Mouse (Mus musculus): ENCODE data around the gene St3gal5. TPM values are rescaled to one million over a fixed set of nuclear protein-coding genes. Genes with fewer than 3 reads are reported as not detected.
"Not testable (repeated sequence)": the region's sequence is repeated elsewhere in the genome, so short reads cannot be mapped to it uniquely, and the experiment has no call there.

The St3gal5 gene
- polyA plus RNA-seq, 1 experiment from 2014 or later: 185 TPM

DNA sequence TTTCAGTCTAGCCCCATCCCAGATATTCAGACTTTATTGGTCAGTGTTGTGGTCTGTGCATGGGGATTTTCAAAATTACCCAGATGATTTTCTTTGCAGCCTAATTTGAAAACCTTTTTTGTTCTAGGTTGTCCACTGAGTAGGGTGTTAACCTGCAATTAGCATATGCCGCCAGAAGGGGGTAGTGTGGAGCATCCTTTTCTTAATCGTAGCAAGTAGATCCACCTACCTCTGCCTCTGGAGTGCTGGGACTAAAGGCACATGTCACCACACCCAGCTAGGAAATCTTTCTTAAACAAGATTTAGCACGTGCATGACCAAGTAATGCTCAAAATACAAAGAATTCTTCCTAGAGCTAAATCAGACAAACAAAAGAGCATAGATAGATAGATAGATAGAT is 52.4 kb downstream of the St3gal5 start:
- WGBS (ENCODE audit: insufficient replicate concordance): 82% methylated on average over 3 of the region's 3 CpGs
- H3K4me3 ChIP-seq (replicated peaks): no peak overlapping the region
- H3K9ac ChIP-seq: no peak overlapping the region
- peaks cover 95% of the 10 kb centered on the region for H3K36me3 ChIP-seq (replicated peaks)
- H3K4me1 ChIP-seq (replicated peaks): 0 out of 2 replicates have a peak, but pooled peaks cover 4% of the 10 kb centered on the region
- no peak overlapping the region for H3K4me2 ChIP-seq
- H3K9me3 ChIP-seq (replicated peaks): peaks cover 12% of the 10 kb centered on the region; the same call in 1 of the 2 replicates
- no peaks in the 10 kb centered on the region for H3K27me3 ChIP-seq
- H3K27ac ChIP-seq (replicated peaks): no peak overlapping the region
- ATAC-seq (ENCODE audit: insufficient read depth): no peak

DNA sequence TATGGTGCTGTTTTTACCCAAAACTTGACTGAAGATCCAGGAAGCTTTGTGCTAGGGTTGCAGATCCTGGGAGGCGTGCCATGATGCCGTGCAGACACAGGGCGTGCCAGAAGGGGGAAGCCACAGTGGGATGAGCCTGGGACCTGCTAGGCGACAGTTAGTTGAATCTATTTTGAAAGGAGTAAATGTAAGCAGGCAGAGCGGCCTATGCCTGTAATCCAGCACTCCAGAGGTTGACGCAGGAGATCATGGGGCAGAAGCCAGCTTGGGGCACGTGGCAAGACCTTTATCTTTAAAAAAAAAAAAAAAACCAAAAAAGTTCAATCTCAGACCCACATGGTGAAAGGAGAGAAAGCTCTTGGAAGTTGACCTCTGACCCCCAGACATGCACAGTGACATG is 55.3 kb downstream of the St3gal5 start:
- Histone ChIP-seq H3K4me3 (replicated peaks) (no peak overlapping the region), H3K4me1 (replicated peaks) (no peaks in the 10 kb centered on the region), H3K9ac (no peak overlapping the region), H3K27ac (replicated peaks) (no peak overlapping the region), H3K36me3 (replicated peaks) (peaks cover 87% of the 10 kb centered on the region), H3K9me3 (replicated peaks) (peaks cover 12% of the 10 kb centered on the region; the same call in 1 of the 2 replicates), H3K4me2 (no peak overlapping the region), H3K27me3 (no peaks in the 10 kb centered on the region)
- ATAC-seq (ENCODE audit: insufficient read depth): no peak
- WGBS (ENCODE audit: insufficient replicate concordance): 88% methylated on average over 7 of the region's 7 CpGs

GRCm38 (mm10) chr6:72153455-72153854 is 56.1 kb downstream of the St3gal5 start:
- Histone ChIP-seq H3K4me2 (no peak overlapping the region), H3K4me1 (replicated peaks) (no peaks in the 10 kb centered on the region), H3K9me3 (replicated peaks) (peaks cover 12% of the 10 kb centered on the region; the same call in 1 of the 2 replicates), H3K27ac (replicated peaks) (no peak overlapping the region), H3K27me3 (no peaks in the 10 kb centered on the region), H3K9ac (no peak overlapping the region), H3K4me3 (replicated peaks) (no peak overlapping the region), H3K36me3 (replicated peaks) (peaks cover 80% of the 10 kb centered on the region)
- 66% methylated on average over 11 of the region's 11 CpGs for WGBS (ENCODE audit: insufficient replicate concordance)
- ATAC-seq (ENCODE audit: insufficient read depth): no peak

DNA sequence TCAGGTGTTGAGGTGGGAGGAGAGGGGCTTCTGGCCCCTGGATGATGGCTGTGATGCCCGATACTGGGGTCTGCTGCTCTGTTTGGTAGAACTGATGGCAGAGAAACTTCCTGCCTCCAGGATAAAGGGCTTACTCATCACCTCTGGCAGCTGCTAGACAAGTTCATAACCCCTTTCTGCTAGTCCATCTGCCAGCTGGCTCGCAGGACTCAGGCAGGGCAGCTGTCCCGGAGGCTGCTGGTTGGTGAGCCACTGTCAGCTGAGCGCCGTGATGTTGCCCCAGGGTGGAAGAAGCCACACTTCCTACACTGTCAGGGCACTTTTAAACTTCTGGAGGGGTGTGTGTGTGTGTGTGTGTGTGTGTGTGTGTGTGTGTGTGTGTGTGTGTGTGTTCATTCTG is 56.6 kb downstream of the St3gal5 start:
- H3K27ac ChIP-seq (replicated peaks); ATAC-seq (ENCODE audit: insufficient read depth); H3K27me3 ChIP-seq; H3K4me3 ChIP-seq (replicated peaks); H3K9me3 ChIP-seq (replicated peaks); H3K9ac ChIP-seq; H3K4me2 ChIP-seq; H3K4me1 ChIP-seq (replicated peaks): not testable (repeated sequence)
- peaks cover 74% of the 10 kb centered on the region for H3K36me3 ChIP-seq (replicated peaks)
- 89% methylated on average over 5 of the region's 5 CpGs for WGBS (ENCODE audit: insufficient replicate concordance)

- WGBS (ENCODE audit: insufficient replicate concordance): 75% methylated on average over 7 of the region's 7 CpGs
- Histone ChIP-seq H3K9ac (no peak overlapping the region), H3K9me3 (replicated peaks) (no peaks in the 10 kb centered on the region), H3K4me1 (replicated peaks) (no peaks in the 10 kb centered on the region), H3K4me3 (replicated peaks) (no peak overlapping the region), H3K4me2 (no peak overlapping the region), H3K27me3 (no peaks in the 10 kb centered on the region), H3K36me3 (replicated peaks) (peaks cover 64% of the 10 kb centered on the region), H3K27ac (replicated peaks) (no peak overlapping the region)
- no peak for ATAC-seq (ENCODE audit: insufficient read depth)
These were observed 57.6 kb downstream of the St3gal5 start for GRCm38 (mm10) chr6:72154938-72155531.

DNA sequence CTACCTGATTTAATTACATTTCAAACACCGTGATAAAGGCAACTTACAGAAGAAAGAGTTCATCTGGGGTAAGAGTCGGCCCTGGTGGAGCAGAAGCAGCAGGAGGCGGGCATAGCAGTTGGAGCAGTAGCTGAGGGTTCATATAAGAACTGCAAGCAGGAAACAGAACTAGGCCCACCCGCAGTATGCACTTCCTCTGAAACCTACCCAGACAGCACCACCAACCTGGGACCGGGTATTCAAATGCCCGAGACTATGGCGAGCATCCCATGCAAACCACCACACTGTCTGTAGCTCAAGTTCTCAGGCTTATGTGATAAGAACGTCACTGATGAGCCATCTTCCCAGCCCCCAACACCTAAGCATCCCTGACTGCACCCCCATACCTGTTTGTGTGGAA is 58.3 kb downstream of the St3gal5 start:
- Histone ChIP-seq H3K36me3 (replicated peaks) (peaks cover 58% of the 10 kb centered on the region), H3K4me2 (no peak overlapping the region), H3K27me3 (no peaks in the 10 kb centered on the region), H3K4me1 (replicated peaks) (no peaks in the 10 kb centered on the region), H3K27ac (replicated peaks) (no peak overlapping the region), H3K4me3 (replicated peaks) (no peak overlapping the region), H3K9me3 (replicated peaks) (no peaks in the 10 kb centered on the region), H3K9ac (no peak overlapping the region)
- 73% methylated on average over 8 of the region's 8 CpGs for WGBS (ENCODE audit: insufficient replicate concordance)
- ATAC-seq (ENCODE audit: insufficient read depth): no peak

DNA sequence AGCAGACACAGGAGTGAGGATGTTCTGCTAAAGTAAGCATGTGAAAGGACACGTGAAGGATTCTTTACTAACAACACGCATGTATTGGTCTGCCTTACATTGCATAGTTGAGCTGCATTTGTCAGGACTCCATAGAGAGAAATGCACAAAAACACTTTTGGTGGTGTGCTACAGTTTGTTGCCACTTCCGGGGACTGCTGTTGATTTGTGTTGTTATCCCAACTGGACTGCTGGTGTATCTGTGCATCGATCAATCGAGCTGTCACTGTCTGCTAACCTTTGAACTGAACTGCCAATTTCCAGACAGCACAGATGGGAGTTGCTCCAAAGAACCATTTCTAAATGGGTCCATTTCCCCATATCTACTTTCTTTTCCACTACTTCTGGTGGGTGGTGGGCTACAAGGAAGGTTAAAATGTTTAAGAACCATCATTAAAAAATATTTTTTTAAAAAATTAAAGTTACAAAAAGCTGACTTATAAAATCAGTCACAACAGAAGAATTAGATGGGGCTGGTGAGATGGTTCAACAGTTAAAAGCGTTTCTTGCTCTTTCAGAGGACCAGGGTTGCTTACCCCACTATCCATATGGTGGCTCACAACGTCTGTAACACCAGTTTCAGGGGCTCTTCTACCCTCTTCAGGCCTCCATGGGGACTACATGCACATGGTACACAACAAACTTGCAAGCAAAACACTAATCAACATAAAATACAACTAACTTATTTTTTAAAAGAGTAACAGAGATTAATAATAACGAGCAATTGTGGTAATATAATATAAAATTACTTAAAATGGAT is 61.8 kb downstream of the St3gal5 start:
- H3K9me3 ChIP-seq (replicated peaks): no peaks in the 10 kb centered on the region
- H3K27ac ChIP-seq (replicated peaks): no peak overlapping the region
- H3K4me1 ChIP-seq (replicated peaks): peaks cover 20% of the 10 kb centered on the region
- H3K36me3 ChIP-seq (replicated peaks): peaks cover 24% of the 10 kb centered on the region
- H3K4me3 ChIP-seq (replicated peaks): no peak overlapping the region
- no peak overlapping the region for H3K9ac ChIP-seq
- no peak overlapping the region for H3K4me2 ChIP-seq
- no peak for ATAC-seq (ENCODE audit: insufficient read depth)
- WGBS (ENCODE audit: insufficient replicate concordance): 76% methylated on average over 8 of the region's 8 CpGs
- H3K27me3 ChIP-seq: peaks cover 6% of the 10 kb centered on the region; the same call in 1 of the 2 replicates

GRCm38 (mm10) chr6:72159861-72160395 is 62.5 kb downstream of the St3gal5 start:
- peaks cover 27% of the 10 kb centered on the region for H3K4me1 ChIP-seq (replicated peaks)
- peaks cover 17% of the 10 kb centered on the region for H3K36me3 ChIP-seq (replicated peaks)
- no peak overlapping the region for H3K9ac ChIP-seq
- H3K9me3 ChIP-seq (replicated peaks): no peaks in the 10 kb centered on the region
- no peak overlapping the region for H3K4me3 ChIP-seq (replicated peaks)
- no peak overlapping the region for H3K27ac ChIP-seq (replicated peaks)
- 61% methylated on average over 10 of the region's 10 CpGs for WGBS (ENCODE audit: insufficient replicate concordance)
- H3K27me3 ChIP-seq: peaks cover 6% of the 10 kb centered on the region; the same call in 1 of the 2 replicates
- H3K4me2 ChIP-seq: no peak overlapping the region
- no peak for ATAC-seq (ENCODE audit: insufficient read depth)

DNA sequence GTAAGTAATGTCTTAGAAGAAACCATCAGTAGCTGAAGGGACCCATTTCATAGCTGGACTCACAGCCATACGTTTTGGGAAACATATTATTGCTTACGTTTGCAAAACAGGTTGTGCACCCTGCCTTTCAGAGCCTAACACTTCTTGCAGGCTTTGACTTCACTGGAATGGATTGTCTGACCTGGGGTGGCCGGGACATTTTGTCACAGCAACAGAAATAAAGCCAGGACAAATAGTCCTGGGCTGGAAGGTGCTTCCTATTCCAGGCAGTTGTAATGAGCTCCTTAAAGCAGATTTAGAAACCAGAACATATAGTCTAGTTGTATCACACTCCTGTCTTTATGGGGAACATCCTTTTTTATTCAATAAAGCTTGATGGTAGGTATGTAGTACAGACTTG is 63.6 kb downstream of the St3gal5 start:
- H3K4me3 ChIP-seq (replicated peaks): no peak overlapping the region
- WGBS (ENCODE audit: insufficient replicate concordance): 69% methylated on average over 3 of the region's 3 CpGs
- ATAC-seq (ENCODE audit: insufficient read depth): no peak
- H3K4me1 ChIP-seq (replicated peaks): peaks cover 27% of the 10 kb centered on the region
- H3K4me2 ChIP-seq: no peak overlapping the region
- H3K27me3 ChIP-seq: peaks cover 6% of the 10 kb centered on the region; the same call in 1 of the 2 replicates
- H3K27ac ChIP-seq (replicated peaks): no peak overlapping the region
- no peak overlapping the region for H3K9ac ChIP-seq
- H3K9me3 ChIP-seq (replicated peaks): no peaks in the 10 kb centered on the region
- peaks cover 6% of the 10 kb centered on the region for H3K36me3 ChIP-seq (replicated peaks)

- Histone ChIP-seq H3K27me3 (peaks cover 6% of the 10 kb centered on the region; the same call in 1 of the 2 replicates), H3K9ac (no peak overlapping the region), H3K36me3 (replicated peaks) (0 out of 2 replicates have a peak, but pooled peaks cover 1% of the 10 kb centered on the region), H3K4me1 (replicated peaks) (peaks cover 27% of the 10 kb centered on the region), H3K4me3 (replicated peaks) (no peak overlapping the region), H3K27ac (replicated peaks) (peak overlapping the region; percentile 49; the same call in 1 of the 2 replicates), H3K9me3 (replicated peaks) (no peaks in the 10 kb centered on the region), H3K4me2 (peak overlapping the region; percentile 6)
- WGBS (ENCODE audit: insufficient replicate concordance): 44% methylated on average over 5 of the region's 5 CpGs
- ATAC-seq (ENCODE audit: insufficient read depth): peak; percentile 5; the same call in 1 of the 2 replicates
These were observed 64.4 kb downstream of the St3gal5 start for GRCm38 (mm10) chr6:72161751-72162150.

GRCm38 (mm10) chr6:72162155-72162890 is 64.9 kb downstream of the St3gal5 start:
- Histone ChIP-seq H3K4me1 (replicated peaks) (peaks cover 27% of the 10 kb centered on the region), H3K27me3 (peaks cover 6% of the 10 kb centered on the region; the same call in 1 of the 2 replicates), H3K9ac (no peak overlapping the region), H3K36me3 (replicated peaks) (no peaks in the 10 kb centered on the region), H3K27ac (replicated peaks) (peak overlapping the region; percentile 49), H3K4me3 (replicated peaks) (no peak overlapping the region), H3K4me2 (peak overlapping the region; percentile 6), H3K9me3 (replicated peaks) (no peaks in the 10 kb centered on the region)
- peak; percentile 68 for ATAC-seq (ENCODE audit: insufficient read depth)
- WGBS (ENCODE audit: insufficient replicate concordance): 7% methylated on average over 19 of the region's 19 CpGs

Measured in liver, embryonic 15.5 days (tissue).